Mouse (Mus musculus) stomach, embryonic 14.5 days (tissue): ENCODE measurements around the gene Btbd1. TPM values are rescaled to one million over a fixed set of nuclear protein-coding genes. Genes with fewer than 3 reads are reported as not detected.

Source experiments
- ATAC-seq: fragments of 200-750 bp; cut with Nextera tagmentation; 2 replicates; pipeline ENCODE4 v1.8.0; 2017; ENCODE audit warnings: low read depth, moderate TSS enrichment; ENCODE audit not compliant: insufficient number of reproducible peaks, insufficient read depth, low FRiP score
- H3K27ac ChIP-seq: fragments of 300-500 bp; sonication (generic); 2 replicates; pipeline ENCODE4 v1.5.1; 2014; ENCODE audit warnings: mild to moderate bottlenecking, low read length, moderate library complexity, mixed read lengths
- H3K27me3 ChIP-seq: fragments of 300-500 bp; sonication (generic); 2 replicates; pipeline ENCODE4 v1.6.1; 2014; ENCODE audit warnings: low read length, control low read depth, mixed read lengths; ENCODE audit not compliant: control insufficient read depth, insufficient read depth
- H3K36me3 ChIP-seq: fragments of 300-500 bp; sonication (generic); 2 replicates; pipeline ENCODE4 v1.6.1; 2014; ENCODE audit warnings: mild to moderate bottlenecking, control low read depth, low read length, moderate library complexity, mixed read lengths; ENCODE audit not compliant: control insufficient read depth, insufficient read depth
- H3K4me1 ChIP-seq: fragments of 300-500 bp; sonication (generic); 2 replicates; pipeline ENCODE4 v1.6.1; 2014; ENCODE audit warnings: low read length, control low read depth, mixed read lengths; ENCODE audit not compliant: control insufficient read depth, insufficient read depth
- H3K4me2 ChIP-seq: fragments of 300-500 bp; sonication (generic); replicated peaks from 2 replicates; pipeline ENCODE4 v1.6.1; 2014; ENCODE audit warnings: low read depth, low read length, control low read depth
- H3K4me3 ChIP-seq: fragments of 300-500 bp; sonication (generic); 2 replicates; pipeline ENCODE4 v1.5.1; 2014; ENCODE audit warnings: low read depth, low read length, control low read depth
- H3K9ac ChIP-seq: fragments of 300-500 bp; sonication (generic); replicated peaks from 2 replicates; pipeline ENCODE4 v1.6.1; 2014; ENCODE audit warnings: low read depth, mild to moderate bottlenecking, control low read depth, low read length, moderate library complexity, mixed read lengths
- H3K9me3 ChIP-seq: fragments of 300-500 bp; sonication (generic); 2 replicates; pipeline ENCODE4 v1.6.1; 2016; ENCODE audit warnings: low read depth, low read length, control low read depth; ENCODE audit not compliant: control insufficient read depth
- WGBS: fragments of 180-500 bp; shearing (Covaris S2); extraction: QIAGEN DNeasy Blood & Tissue Kit; methylation state at CpG from one replicate; pipeline ENCODE4 v1.1.7; 2014; 5-methylcytosine and 5-hydroxymethylcytosine counted together
- polyA plus RNA-seq: library from polyadenylated mRNA; unstranded; fragments of >200 nt; fragmentation: Nextera tagmentation; extraction: Ambion mirVana; gene quantifications from 2 replicates; pipeline ENCODE4 v1.2.1, GENCODE M21; 2014

The Btbd1 gene
- polyA plus RNA-seq, 1 experiment from 2014 or later, result 80.0 TPM

GRCm38 (mm10) chr7:81856221-81856620, 27.0 kb upstream of the Btbd1 start:
- H3K4me1 ChIP-seq, result 0 out of 2 replicates have a peak, but pooled peaks cover 3% of the 10 kb centered on the region

GRCm38 (mm10) chr7:81855694-81856093, 26.5 kb upstream of the Btbd1 start, which contains the start of gene Gm10160:
TSS of gene Gm10160 (minus strand) at chr7:81855794.
- WGBS, result 89% methylated on average over 1 of the region's 1 CpGs
- no peaks in the 10 kb centered on the region for H3K36me3 ChIP-seq
- H3K4me1 ChIP-seq, result 0 out of 2 replicates have a peak, but pooled peaks cover 3% of the 10 kb centered on the region
- no peak within 1 kb of the TSS for H3K4me2 ChIP-seq
- no peak within 1 kb of the TSS for H3K9ac ChIP-seq
- 0 out of 2 replicates have a peak, but pooled peaks cover 10% of the 10 kb centered on the region for H3K27me3 ChIP-seq
- no peaks in the 10 kb centered on the region for H3K9me3 ChIP-seq
- H3K4me3 ChIP-seq, result no peak within 1 kb of the TSS
- H3K27ac ChIP-seq, result no peak within 1 kb of the TSS
- no peak for ATAC-seq

More at GRCm38 (mm10) chr7:81856221-81856620, 27.0 kb upstream of the Btbd1 start:
- Histone ChIP-seq H3K9ac (no peak overlapping the region), H3K36me3 (no peaks in the 10 kb centered on the region), H3K4me2 (no peak overlapping the region), H3K4me3 (no peak overlapping the region), H3K9me3 (no peaks in the 10 kb centered on the region), H3K27me3 (0 out of 2 replicates have a peak, but pooled peaks cover 10% of the 10 kb centered on the region), H3K27ac (no peak overlapping the region)
- ATAC-seq, result no peak
- WGBS, result 80% methylated on average over 4 of the region's 4 CpGs

DNA sequence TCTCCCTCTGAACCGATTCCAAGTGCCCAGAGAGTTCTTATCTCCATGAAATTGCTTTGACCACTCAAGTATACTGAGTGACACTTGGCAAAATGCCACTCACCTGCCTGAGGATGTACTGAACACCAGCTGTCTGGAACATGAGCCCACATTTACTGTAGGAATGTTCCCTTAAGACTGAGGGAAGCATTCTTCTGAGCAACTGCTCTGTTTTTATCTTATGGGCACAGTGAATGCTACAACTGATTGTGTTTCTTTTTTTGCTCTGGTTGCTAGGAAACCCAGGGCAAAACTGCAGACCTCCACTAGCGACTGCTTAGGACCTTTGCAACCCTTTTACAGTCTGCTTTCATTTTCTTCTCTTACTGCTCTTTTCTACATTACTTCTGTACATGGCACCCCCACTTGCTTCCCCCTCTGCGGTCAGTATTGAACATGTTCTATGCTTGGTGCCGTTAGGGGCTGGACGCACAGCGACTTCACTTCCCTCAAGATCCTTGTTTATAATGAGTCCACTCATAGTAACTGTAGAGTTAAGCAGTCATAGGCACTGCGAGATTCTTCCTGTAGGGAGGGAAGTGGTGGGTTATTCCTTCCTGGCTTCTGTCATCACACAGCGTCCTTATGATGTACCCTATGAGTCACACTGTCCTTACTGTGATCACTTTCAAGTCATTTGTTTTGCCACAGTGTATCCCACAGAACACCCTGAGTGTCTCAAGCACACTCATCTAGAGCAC, 25.5 kb upstream of the Btbd1 start:
- no peak overlapping the region for H3K4me3 ChIP-seq
- H3K4me2 ChIP-seq, result no peak overlapping the region
- H3K36me3 ChIP-seq, result no peaks in the 10 kb centered on the region
- no peaks in the 10 kb centered on the region for H3K9me3 ChIP-seq
- 0 out of 2 replicates have a peak, but pooled peaks cover 4% of the 10 kb centered on the region for H3K27me3 ChIP-seq
- no peak for ATAC-seq
- 0 out of 2 replicates have a peak, but pooled peaks cover 3% of the 10 kb centered on the region for H3K4me1 ChIP-seq
- H3K27ac ChIP-seq, result no peak overlapping the region
- WGBS, result 59% methylated on average over 8 of the region's 8 CpGs
- H3K9ac ChIP-seq, result no peak overlapping the region

GRCm38 (mm10) chr7:81851706-81852105, 22.5 kb upstream of the Btbd1 start:
- 0 out of 2 replicates have a peak, but pooled peaks cover 3% of the 10 kb centered on the region for H3K4me1 ChIP-seq
- no peaks in the 10 kb centered on the region for H3K9me3 ChIP-seq
- no peaks in the 10 kb centered on the region for H3K36me3 ChIP-seq
- ATAC-seq, result no peak
- H3K9ac ChIP-seq, result no peak overlapping the region
- no peak overlapping the region for H3K4me3 ChIP-seq
- H3K4me2 ChIP-seq, result no peak overlapping the region
- no peak overlapping the region for H3K27ac ChIP-seq
- H3K27me3 ChIP-seq, result no peaks in the 10 kb centered on the region
- WGBS, result 72% methylated on average over 3 of the region's 3 CpGs

GRCm38 (mm10) chr7:81850171-81850570, 20.9 kb upstream of the Btbd1 start:
- Histone ChIP-seq H3K27ac (no peak overlapping the region), H3K4me3 (no peak overlapping the region), H3K9me3 (no peaks in the 10 kb centered on the region), H3K9ac (no peak overlapping the region), H3K27me3 (no peaks in the 10 kb centered on the region), H3K4me2 (no peak overlapping the region), H3K36me3 (no peaks in the 10 kb centered on the region), H3K4me1 (0 out of 2 replicates have a peak, but pooled peaks cover 3% of the 10 kb centered on the region)
- WGBS, result 75% methylated on average over 6 of the region's 6 CpGs
- ATAC-seq, result no peak

GRCm38 (mm10) chr7:81849633-81850032, 20.4 kb upstream of the Btbd1 start:
- no peaks in the 10 kb centered on the region for H3K9me3 ChIP-seq
- H3K4me2 ChIP-seq, result no peak overlapping the region
- H3K36me3 ChIP-seq, result no peaks in the 10 kb centered on the region
- H3K27ac ChIP-seq, result no peak overlapping the region
- no peak overlapping the region for H3K9ac ChIP-seq
- no peak overlapping the region for H3K4me3 ChIP-seq
- no peaks in the 10 kb centered on the region for H3K27me3 ChIP-seq
- no peaks in the 10 kb centered on the region for H3K4me1 ChIP-seq
- 90% methylated on average over 7 of the region's 7 CpGs for WGBS
- no peak for ATAC-seq

DNA sequence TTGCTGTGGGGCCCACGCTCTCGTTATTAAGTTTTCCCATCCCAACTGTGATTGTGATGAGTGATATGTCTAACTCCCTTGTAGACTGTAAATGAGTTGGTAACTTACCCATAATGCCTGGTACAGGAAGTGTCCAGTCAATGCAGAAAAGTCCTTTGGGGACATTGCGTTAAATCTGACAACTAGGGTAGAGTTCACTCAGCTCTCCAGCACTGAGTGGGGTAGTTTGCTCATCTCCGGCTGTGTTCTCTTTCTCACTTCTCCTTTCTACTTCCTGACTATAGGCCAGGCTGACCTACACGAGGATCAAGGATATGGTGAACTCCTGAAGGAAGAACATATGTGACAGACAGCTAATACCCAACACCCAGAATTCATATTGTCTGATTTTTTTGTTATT, 20.0 kb upstream of the Btbd1 start:
- 89% methylated on average over 5 of the region's 5 CpGs for WGBS
- H3K4me3 ChIP-seq, result no peak overlapping the region

DNA sequence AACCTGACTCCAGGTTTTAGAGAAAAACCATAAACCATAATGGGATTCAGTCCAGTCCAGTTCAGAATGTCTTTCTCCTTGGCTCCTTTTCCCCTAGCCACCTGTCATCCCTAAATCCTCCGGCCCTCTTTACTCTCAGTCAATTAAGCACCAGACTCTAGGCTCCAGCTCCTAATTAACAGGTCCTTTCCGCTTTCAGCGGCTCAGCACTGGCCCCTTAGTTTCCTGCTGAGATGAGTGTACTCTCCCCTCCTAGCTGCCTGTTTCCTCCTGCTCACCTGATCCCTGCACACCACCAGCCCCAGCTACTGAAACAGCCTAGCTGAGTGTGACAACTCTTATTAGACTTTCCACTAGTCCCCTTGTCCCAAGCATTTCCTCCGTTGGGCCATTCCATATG, 18.5 kb upstream of the Btbd1 start:
- Histone ChIP-seq H3K36me3 (no peaks in the 10 kb centered on the region), H3K4me2 (no peak overlapping the region), H3K4me3 (no peak overlapping the region), H3K4me1 (no peaks in the 10 kb centered on the region), H3K27me3 (no peaks in the 10 kb centered on the region), H3K9me3 (no peaks in the 10 kb centered on the region), H3K9ac (no peak overlapping the region), H3K27ac (no peak overlapping the region)
- 47% methylated on average over 4 of the region's 4 CpGs for WGBS
- no peak for ATAC-seq

More for the DNA sequence above, 20.0 kb upstream of the Btbd1 start:
- Histone ChIP-seq H3K36me3 (no peaks in the 10 kb centered on the region), H3K9ac (no peak overlapping the region), H3K27me3 (no peaks in the 10 kb centered on the region), H3K9me3 (no peaks in the 10 kb centered on the region), H3K4me2 (no peak overlapping the region), H3K27ac (no peak overlapping the region), H3K4me1 (no peaks in the 10 kb centered on the region)
- no peak for ATAC-seq
